Mouse (Mus musculus) ovary, adult 18-20 months (tissue): Measurements from ENCODE around the gene Prl3d1.
"Not testable (repeated sequence)": the region's sequence is repeated elsewhere in the genome, so short reads cannot be mapped to it uniquely, and the experiment has no call there.

ENCODE experiments used
- DNase-seq: peaks from one replicate; pipeline ENCODE4 v3.0.0; 2022; ENCODE audit warnings: low spot score, mixed read lengths

Gene Prl3d1

GRCm38 (mm10) chr13:27093890-27094289, at the start of gene Prl3d1:
TSS of gene Prl3d1 (plus strand) at chr13:27094190.
- DNase-seq: not testable (repeated sequence)

- DNase-seq: no peak
Observed at GRCm38 (mm10) chr13:27057270-27057669, 36.7 kb upstream of the Prl3d1 start, which contains the start of gene Prl. TSS of gene Prl (plus strand) at chr13:27057570.

DNA sequence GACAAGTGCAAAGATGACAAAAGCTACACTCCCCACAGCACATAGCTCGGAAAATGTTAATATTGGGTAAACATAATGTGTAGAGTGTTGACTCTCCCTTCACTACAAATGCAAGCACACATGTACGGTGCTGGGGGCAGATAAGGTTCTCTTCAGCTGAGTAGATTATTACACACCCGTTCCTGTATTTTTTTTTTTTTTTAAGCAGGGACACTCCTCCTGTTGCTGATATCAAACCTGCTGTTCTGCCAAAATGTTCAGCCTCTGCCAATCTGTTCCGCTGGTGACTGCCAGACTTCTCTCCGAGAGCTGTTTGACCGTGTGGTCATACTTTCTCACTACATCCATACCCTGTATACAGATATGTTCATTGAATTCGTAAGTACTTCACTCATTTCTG, 34.8 kb upstream of the Prl3d1 start:
- DNase-seq: no peak

GRCm38 (mm10) chr13:27121398-27121797, 27.4 kb downstream of the Prl3d1 start, which contains the start of gene Prl3d2:
TSS of gene Prl3d2 (plus strand) at chr13:27121698.
- not testable (repeated sequence) for DNase-seq

GRCm38 (mm10) chr13:27148264-27148663, 54.3 kb downstream of the Prl3d1 start:
- no peak for DNase-seq
